Mouse (Mus musculus) stomach, embryonic 15.5 days (tissue): Measurements from ENCODE around the gene Rasa3. TPM values are rescaled to one million over a fixed set of nuclear protein-coding genes. Genes with fewer than 3 reads are reported as not detected.

Source experiments
- ATAC-seq: fragments of 200-750 bp; cut with Nextera tagmentation; 2 replicates; pipeline ENCODE4 v1.8.0; 2017; ENCODE audit warnings: low read depth, moderate number of reproducible peaks, moderate TSS enrichment; ENCODE audit not compliant: insufficient read depth, low FRiP score
- H3K27ac ChIP-seq: fragments of 300-500 bp; sonication (generic); 2 replicates; pipeline ENCODE4 v1.5.1; 2015; ENCODE audit warnings: mild to moderate bottlenecking, inconsistent platforms
- H3K27me3 ChIP-seq: fragments of 300-500 bp; sonication (generic); replicated peaks from 2 replicates; pipeline ENCODE4 v1.6.1; 2015; ENCODE audit warnings: inconsistent platforms
- H3K36me3 ChIP-seq: fragments of 300-500 bp; sonication (generic); 2 replicates; pipeline ENCODE4 v1.6.1; 2015; ENCODE audit warnings: inconsistent platforms
- H3K4me1 ChIP-seq: fragments of 300-500 bp; sonication (generic); 2 replicates; pipeline ENCODE4 v1.6.1; 2015; ENCODE audit warnings: inconsistent platforms
- H3K4me2 ChIP-seq: fragments of 300-500 bp; sonication (generic); 2 replicates; pipeline ENCODE4 v1.6.1; 2015; ENCODE audit warnings: mild to moderate bottlenecking, inconsistent platforms
- H3K4me3 ChIP-seq: fragments of 300-500 bp; sonication (generic); replicated peaks from 2 replicates; pipeline ENCODE4 v1.5.1; 2015; ENCODE audit warnings: inconsistent platforms
- H3K9ac ChIP-seq: fragments of 300-500 bp; sonication (generic); 2 replicates; pipeline ENCODE4 v1.6.1; 2015; ENCODE audit warnings: inconsistent platforms
- H3K9me3 ChIP-seq: fragments of 300-500 bp; sonication (generic); 2 replicates; pipeline ENCODE4 v1.6.1; 2016; ENCODE audit warnings: inconsistent platforms
- WGBS: fragments of 180-500 bp; shearing (Covaris S2); methylation state at CpG from one replicate; pipeline ENCODE4 v1.1.7; 2015; 5-methylcytosine and 5-hydroxymethylcytosine counted together
- polyA plus RNA-seq: library from polyadenylated mRNA; unstranded; fragments of >200 nt; fragmentation: Nextera tagmentation; extraction: Ambion mirVana; gene quantifications from 2 replicates; pipeline ENCODE4 v1.2.1, GENCODE M21; 2015

The Rasa3 gene
- polyA plus RNA-seq, 1 experiment from 2014 or later = 26.0 TPM

DNA sequence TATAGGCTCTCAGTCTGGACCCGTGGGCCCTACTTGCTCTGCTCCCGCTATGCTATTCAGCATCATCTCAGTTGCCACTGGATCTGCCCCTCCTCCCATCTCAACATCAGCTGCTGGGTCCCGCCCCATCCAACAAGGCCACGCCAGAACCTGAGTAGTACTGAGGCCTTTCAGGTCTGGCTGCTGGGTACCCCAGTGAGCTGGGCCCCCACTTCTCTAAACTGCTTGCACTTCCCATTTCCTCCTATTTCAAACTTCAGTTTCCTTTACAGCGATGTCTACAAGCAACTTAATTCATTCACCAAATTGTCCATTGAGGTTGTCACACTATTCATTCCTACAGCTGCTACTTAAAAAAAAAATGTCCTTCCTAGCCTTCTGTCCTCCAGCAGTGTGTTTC is 49.8 kb downstream of the Rasa3 start:
- Histone ChIP-seq H3K9me3 (no peaks in the 10 kb centered on the region), H3K9ac (no peak overlapping the region), H3K4me3 (no peak overlapping the region), H3K27me3 (no peaks in the 10 kb centered on the region), H3K36me3 (0 out of 2 replicates have a peak, but pooled peaks cover 3% of the 10 kb centered on the region), H3K4me2 (no peak overlapping the region), H3K4me1 (peaks cover 29% of the 10 kb centered on the region), H3K27ac (no peak overlapping the region)
- WGBS = 94% methylated on average over 5 of the region's 5 CpGs
- no peak for ATAC-seq

DNA sequence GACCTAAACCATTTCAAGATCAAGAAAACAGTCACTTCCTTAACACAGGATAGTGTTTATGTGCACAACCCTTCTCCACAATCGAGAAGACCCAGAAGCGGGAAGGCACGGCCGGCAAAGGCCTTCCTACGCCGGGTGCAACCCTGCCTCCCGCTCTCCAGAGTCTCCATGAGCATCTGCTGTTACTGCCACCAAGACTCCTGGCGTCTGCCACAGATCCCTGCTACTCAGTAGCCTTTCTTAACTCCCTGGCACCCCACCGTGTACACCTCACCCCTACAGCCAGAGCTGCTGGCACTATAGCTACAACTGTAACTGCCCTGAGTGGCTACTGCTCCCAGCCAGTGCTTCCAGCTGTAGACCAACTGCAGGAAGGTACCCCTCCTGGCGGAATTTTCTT is 51.3 kb downstream of the Rasa3 start:
- no peaks in the 10 kb centered on the region for H3K36me3 ChIP-seq
- 86% methylated on average over 10 of the region's 10 CpGs for WGBS
- no peak overlapping the region for H3K4me3 ChIP-seq
- H3K27ac ChIP-seq = no peak overlapping the region
- H3K4me1 ChIP-seq = peaks cover 29% of the 10 kb centered on the region
- H3K27me3 ChIP-seq = no peaks in the 10 kb centered on the region
- no peaks in the 10 kb centered on the region for H3K9me3 ChIP-seq
- no peak for ATAC-seq
- no peak overlapping the region for H3K4me2 ChIP-seq
- no peak overlapping the region for H3K9ac ChIP-seq

DNA sequence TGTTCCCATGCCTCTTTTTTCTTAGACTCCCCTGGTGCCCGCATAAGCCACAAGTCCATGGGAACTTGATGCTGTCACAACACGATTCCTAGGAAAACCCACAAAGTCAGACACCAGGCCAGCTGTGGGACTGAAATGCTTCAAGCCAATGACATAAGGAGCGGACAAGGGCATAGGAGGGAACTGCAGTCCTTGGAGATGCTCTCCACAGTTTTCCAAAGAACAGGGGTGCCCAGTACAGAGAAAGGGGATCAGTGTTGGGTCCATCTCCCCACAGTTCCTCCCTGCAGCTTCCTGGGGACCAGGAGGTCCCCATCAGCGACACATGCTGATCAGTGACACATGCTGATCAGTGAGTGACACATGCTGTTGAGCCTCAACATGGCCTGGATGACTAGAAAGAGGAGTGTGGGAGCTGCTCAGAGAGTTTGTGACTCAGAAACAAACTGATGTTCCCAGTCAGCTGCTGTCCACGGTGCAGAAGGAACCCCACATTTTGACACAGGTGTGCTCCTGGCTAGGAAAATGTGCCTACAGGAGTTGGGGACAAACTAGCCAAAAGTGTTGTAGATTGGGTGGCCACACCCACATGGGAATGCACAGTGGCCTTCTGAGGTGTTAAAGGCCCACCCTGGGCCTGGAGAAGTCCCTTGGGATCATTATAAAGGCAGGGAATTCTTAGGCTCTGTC is 52.0 kb downstream of the Rasa3 start:
- H3K4me3 ChIP-seq = no peak overlapping the region
- H3K4me2 ChIP-seq = no peak overlapping the region
- no peak for ATAC-seq
- no peaks in the 10 kb centered on the region for H3K36me3 ChIP-seq
- no peaks in the 10 kb centered on the region for H3K27me3 ChIP-seq
- no peak overlapping the region for H3K9ac ChIP-seq
- peak overlapping the region; percentile 70 for H3K27ac ChIP-seq
- peaks cover 29% of the 10 kb centered on the region for H3K4me1 ChIP-seq
- no peaks in the 10 kb centered on the region for H3K9me3 ChIP-seq
- 67% methylated on average over 5 of the region's 5 CpGs for whole genome bisulfite sequencing

DNA sequence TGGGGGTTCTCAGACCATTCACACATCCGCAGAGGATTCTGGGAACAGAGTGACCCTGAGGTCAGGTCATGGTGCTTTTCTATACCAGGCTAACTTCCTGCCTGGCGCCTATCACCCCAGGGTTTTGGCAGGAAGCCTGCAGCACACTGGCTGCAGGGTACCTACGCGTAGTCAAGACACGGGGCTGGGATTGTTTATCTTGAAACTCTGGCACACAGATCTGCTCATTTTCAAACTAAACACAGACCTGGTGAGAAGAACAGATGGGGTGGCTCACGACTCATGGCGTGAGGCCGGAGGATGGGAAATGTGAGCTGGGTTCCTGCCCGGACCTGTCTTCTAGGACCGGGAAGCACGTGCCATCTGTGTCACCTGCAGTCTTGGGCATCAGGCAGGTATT is 52.5 kb downstream of the Rasa3 start:
- WGBS = 19% methylated on average over 11 of the region's 11 CpGs

DNA sequence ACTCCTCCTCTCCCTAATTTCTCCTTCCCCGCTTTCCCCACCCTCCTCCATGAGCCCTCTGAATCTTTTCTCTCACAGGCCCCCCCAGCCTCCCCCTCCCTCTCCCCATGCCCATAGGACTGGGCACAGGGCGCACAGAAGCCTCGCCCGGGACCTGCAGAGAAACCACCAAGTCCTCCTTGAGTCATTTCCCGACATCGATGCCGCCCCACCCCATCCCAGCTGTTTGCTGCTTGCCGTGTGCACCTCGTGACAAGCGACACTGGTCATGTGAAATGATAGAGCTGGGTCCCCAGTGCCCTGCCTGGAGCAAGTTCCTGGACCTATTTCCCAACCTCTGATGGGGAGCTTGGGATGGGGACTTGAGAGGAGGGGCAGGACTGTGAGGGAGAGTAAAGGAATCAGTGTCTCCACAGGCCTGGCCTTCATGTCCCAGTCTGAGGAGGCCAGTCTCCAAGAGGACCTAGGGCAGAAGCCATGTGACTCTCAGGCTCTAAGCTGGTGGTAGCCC is 53.4 kb downstream of the Rasa3 start:
- H3K4me2 ChIP-seq = no peak overlapping the region
- no peaks in the 10 kb centered on the region for H3K9me3 ChIP-seq
- H3K27ac ChIP-seq = peak overlapping the region; percentile 70
- 51% methylated on average over 10 of the region's 10 CpGs for WGBS
- H3K9ac ChIP-seq = no peak overlapping the region
- ATAC-seq = no peak
- H3K36me3 ChIP-seq = no peaks in the 10 kb centered on the region
- peaks cover 29% of the 10 kb centered on the region for H3K4me1 ChIP-seq
- H3K27me3 ChIP-seq = no peaks in the 10 kb centered on the region
- no peak overlapping the region for H3K4me3 ChIP-seq

More for the DNA sequence above, 52.5 kb downstream of the Rasa3 start:
- peak; percentile 40; the same call in 1 of the 2 replicates for ATAC-seq
- Histone ChIP-seq H3K9ac (no peak overlapping the region), H3K4me1 (peaks cover 29% of the 10 kb centered on the region), H3K9me3 (no peaks in the 10 kb centered on the region), H3K4me2 (no peak overlapping the region), H3K36me3 (no peaks in the 10 kb centered on the region), H3K27me3 (no peaks in the 10 kb centered on the region), H3K27ac (peak overlapping the region; percentile 70), H3K4me3 (no peak overlapping the region)

DNA sequence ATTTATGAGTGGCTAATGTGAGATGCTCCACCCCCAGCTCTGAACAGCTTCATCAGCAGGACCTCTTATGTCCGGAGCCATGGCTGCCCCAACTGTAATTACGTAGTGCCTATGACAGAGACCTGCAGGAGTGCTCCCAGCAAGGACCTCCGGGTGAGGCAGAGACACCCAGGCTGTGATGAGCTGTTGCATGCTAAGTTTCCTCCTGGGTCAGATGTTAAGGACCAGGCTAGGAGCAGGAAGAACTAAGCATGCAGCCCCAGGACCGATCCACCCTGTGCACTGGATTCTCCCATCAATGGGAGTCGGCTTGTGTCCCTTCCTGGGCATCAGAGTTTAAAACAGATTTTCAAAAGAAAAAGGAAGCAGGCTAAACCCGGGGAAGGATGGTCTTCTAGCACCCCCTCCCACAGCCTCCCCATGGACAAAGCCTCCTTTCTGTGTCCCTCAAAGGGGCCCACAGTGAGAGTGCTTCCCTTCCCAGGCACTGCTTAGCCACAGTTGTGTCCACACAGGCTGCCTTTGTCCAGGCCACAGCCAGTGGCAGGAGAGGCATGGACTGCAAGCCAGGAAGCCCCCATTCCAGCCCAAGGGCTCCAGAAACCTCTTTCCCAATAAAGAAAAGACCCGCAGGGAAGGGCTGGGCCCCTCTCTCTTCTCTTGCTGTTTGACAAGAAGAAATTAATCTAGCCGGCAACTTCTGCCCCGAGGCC is 54.2 kb downstream of the Rasa3 start:
- Histone ChIP-seq H3K27ac (peak overlapping the region; percentile 46; the same call in 1 of the 2 replicates), H3K36me3 (no peaks in the 10 kb centered on the region), H3K4me1 (peaks cover 29% of the 10 kb centered on the region), H3K4me3 (no peak overlapping the region), H3K9ac (no peak overlapping the region), H3K4me2 (no peak overlapping the region), H3K9me3 (no peaks in the 10 kb centered on the region), H3K27me3 (no peaks in the 10 kb centered on the region)
- 44% methylated on average over 9 of the region's 9 CpGs for WGBS
- peak; percentile 45; the same call in 1 of the 2 replicates for ATAC-seq

DNA sequence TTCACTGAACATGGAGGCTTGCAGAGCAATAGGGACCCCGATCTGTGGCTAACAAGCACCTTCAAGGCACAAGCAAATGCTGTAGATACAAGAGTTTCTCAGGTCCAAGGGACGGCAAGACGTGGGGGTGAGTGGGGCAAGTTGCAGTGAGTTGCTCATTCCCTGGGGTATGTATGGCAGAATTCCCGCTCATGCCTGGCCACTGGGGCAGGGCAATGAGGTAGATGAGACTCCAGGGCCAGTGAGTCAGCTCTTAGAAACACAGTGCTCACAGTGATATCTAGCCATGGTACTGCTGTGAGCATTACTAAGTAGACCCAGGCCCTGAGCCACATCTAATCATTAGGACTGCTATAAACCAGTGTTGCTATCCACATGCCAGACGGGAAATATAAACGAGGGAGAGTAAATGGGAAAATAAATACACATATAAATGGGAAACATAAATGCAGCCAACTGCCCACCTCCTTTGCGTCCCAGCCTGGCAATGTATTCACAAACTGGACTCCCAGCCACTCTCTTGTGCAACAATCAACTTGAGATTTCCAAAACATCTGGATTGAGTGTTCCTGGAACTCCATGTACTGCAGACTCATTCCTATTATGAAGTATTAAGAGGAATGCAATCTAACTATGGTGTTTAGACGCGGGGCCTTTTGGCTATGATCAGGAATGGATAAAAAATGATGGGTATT is 57.0 kb downstream of the Rasa3 start:
- ATAC-seq = no peak
- Histone ChIP-seq H3K9ac (no peak overlapping the region), H3K27me3 (no peaks in the 10 kb centered on the region), H3K27ac (no peak overlapping the region), H3K4me3 (no peak overlapping the region), H3K4me1 (peaks cover 24% of the 10 kb centered on the region), H3K36me3 (no peaks in the 10 kb centered on the region), H3K4me2 (no peak overlapping the region), H3K9me3 (no peaks in the 10 kb centered on the region)
- 85% methylated on average over 9 of the region's 9 CpGs for WGBS

DNA sequence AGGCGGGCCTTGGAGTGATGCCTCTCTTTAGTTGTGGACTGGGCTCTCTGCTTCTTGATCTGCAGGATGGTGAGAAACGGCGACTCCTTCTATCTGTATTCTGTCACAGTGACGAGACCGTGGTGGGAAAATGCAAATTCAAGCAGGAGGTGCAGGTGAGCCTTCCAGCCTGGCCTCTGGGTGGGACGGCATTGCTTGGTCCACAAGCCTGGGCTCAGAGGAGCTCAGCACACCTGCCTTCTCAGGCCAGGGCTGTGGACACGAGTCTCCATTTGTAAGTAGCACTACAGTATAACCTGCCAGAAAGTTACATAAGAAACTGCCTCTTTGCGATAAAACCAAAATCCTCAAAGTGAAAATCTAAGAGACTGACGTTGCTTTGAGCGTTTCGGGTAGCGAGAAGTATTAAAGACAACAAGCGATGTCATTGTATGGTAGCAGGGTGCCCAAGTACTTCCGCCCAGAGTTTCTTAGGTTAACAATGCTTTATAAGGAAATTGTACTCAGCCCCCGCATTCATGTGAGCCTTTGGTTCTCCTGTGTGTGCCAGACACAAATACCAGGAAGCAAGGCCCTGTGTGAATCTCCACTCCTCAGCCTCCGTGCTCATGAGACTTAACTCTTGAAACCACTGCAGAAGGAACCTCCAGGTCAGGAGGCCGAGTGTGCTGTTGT is 60.4 kb downstream of the Rasa3 start:
- Histone ChIP-seq H3K4me1 (no peaks in the 10 kb centered on the region), H3K9me3 (no peaks in the 10 kb centered on the region), H3K36me3 (peaks cover 8% of the 10 kb centered on the region; the same call in 1 of the 2 replicates), H3K4me2 (no peak overlapping the region), H3K27me3 (no peaks in the 10 kb centered on the region), H3K4me3 (no peak overlapping the region), H3K9ac (no peak overlapping the region), H3K27ac (peak overlapping the region; percentile 33; the same call in 1 of the 2 replicates)
- 74% methylated on average over 17 of the region's 17 CpGs for WGBS
- no peak for ATAC-seq

DNA sequence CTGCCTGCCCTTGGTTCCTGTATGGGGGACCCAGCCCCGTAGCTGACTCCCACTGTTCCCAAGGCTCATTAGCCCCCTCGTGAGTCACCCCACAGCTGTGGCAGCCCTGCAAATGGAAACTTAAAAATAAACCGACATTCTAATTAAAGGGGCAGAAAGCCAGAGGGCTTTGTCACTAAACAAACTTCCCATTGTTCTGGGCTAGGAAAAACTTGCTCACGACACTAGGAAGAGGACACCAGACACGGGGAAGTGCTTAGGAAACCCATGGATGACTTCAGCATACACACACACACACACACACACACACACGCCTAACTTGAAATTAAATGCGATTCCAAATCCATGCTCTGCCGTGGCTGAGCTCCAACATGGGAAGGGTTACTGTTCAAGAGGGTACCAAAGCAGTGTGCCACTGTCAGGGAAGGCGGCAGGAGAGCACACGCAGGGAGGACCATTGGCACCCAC is 62.4 kb downstream of the Rasa3 start:
- no peaks in the 10 kb centered on the region for H3K4me1 ChIP-seq
- H3K9ac ChIP-seq = no peak overlapping the region; the same call in 1 of the 2 replicates
- H3K27me3 ChIP-seq = no peaks in the 10 kb centered on the region
- H3K4me2 ChIP-seq = no peak overlapping the region
- no peak for ATAC-seq
- H3K36me3 ChIP-seq = peaks cover 8% of the 10 kb centered on the region; the same call in 1 of the 2 replicates
- H3K9me3 ChIP-seq = no peaks in the 10 kb centered on the region
- peak overlapping the region; percentile 21; the same call in 1 of the 2 replicates for H3K27ac ChIP-seq
- WGBS = 47% methylated on average over 10 of the region's 10 CpGs
- H3K4me3 ChIP-seq = no peak overlapping the region

DNA sequence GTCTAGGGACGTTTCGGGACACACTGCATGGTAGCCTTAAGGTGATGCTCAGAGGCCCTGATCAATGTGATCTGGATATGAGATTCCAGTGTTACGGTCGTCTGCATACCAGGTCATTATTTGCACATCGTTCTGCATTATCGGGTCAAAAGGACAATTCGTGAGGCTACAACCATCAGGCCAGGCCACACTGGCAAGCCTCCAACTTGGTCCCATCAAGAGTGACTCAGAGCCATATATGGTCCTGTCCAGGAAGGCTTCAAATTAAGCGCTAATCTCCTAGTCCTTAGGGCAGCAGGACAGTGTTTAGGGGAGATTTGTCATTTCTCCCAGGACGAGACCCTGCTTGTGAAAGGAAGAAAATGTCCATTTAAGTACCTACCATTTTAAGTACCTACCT is 63.3 kb downstream of the Rasa3 start:
- no peak for ATAC-seq
- Histone ChIP-seq H3K36me3 (peaks cover 8% of the 10 kb centered on the region; the same call in 1 of the 2 replicates), H3K9me3 (no peaks in the 10 kb centered on the region), H3K4me1 (no peaks in the 10 kb centered on the region), H3K4me3 (no peak overlapping the region), H3K9ac (no peak overlapping the region), H3K4me2 (no peak overlapping the region), H3K27ac (no peak overlapping the region), H3K27me3 (no peaks in the 10 kb centered on the region)
- WGBS = 85% methylated on average over 9 of the region's 9 CpGs

DNA sequence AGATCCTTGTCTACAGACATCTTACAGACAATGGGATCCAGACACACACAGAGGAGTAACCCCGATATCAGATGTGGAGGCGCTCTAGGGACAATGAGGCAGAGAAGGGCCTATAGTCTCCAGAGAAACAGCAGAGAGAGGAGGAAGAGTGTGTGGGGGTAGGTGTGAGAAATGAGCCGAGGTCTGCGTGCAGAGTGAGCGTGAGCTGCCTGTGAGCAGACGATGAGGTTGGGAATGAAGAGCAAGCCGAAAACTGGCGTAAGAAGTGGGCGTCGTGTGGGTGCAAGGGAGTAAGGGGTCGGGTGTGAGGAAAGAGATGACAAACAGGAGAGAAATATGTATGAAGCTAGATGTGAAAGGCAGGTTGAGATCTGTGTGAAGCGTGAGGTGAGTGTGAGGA is 65.7 kb downstream of the Rasa3 start:
- Histone ChIP-seq H3K9me3 (no peaks in the 10 kb centered on the region), H3K27ac (no peak overlapping the region), H3K9ac (no peak overlapping the region), H3K36me3 (peaks cover 8% of the 10 kb centered on the region; the same call in 1 of the 2 replicates), H3K4me1 (no peaks in the 10 kb centered on the region), H3K4me3 (no peak overlapping the region), H3K4me2 (no peak overlapping the region), H3K27me3 (no peaks in the 10 kb centered on the region)
- WGBS = 90% methylated on average over 12 of the region's 12 CpGs
- no peak for ATAC-seq
